Mouse (Mus musculus): ENCODE results near the gene Hand1.
A peak's percentile ranks its signal among the peaks of the same experiment; 100 is the strongest.
"Not testable (repeated sequence)": the region's sequence is repeated elsewhere in the genome, so short reads cannot be mapped to it uniquely, and the experiment has no call there.

The Hand1 gene

GRCm38 (mm10) chr11:57832552-57833201 is at the start of gene Hand1:
Hand1 (minus strand) TSS chr11:57832818.
- DNase-seq = no peak

- no peak for DNase-seq
Observed at GRCm38 (mm10) chr11:57876157-57876556, 43.5 kb upstream of the Hand1 start.

- DNase-seq = peak in 1 of 2 experiments; percentile 23
Observed at GRCm38 (mm10) chr11:57873014-57873413, 40.4 kb upstream of the Hand1 start.

GRCm38 (mm10) chr11:57868753-57869460 is 36.3 kb upstream of the Hand1 start:
- DNase-seq = peak; percentile 11 to 42

- DNase-seq = no peak
Observed at GRCm38 (mm10) chr11:57866466-57866865, 33.8 kb upstream of the Hand1 start.

GRCm38 (mm10) chr11:57864577-57864976 is 32.0 kb upstream of the Hand1 start:
- no peak for DNase-seq

- DNase-seq = no peak
Observed at GRCm38 (mm10) chr11:57862088-57862487, 29.5 kb upstream of the Hand1 start.

- DNase-seq = no peak
Observed at GRCm38 (mm10) chr11:57857709-57858108, 25.1 kb upstream of the Hand1 start.

GRCm38 (mm10) chr11:57853571-57853970 is 21.0 kb upstream of the Hand1 start:
- no peak for DNase-seq

- DNase-seq = no peak
Observed at GRCm38 (mm10) chr11:57850931-57851330, 18.3 kb upstream of the Hand1 start.

- DNase-seq = no peak
Observed at GRCm38 (mm10) chr11:57850298-57850697, 17.7 kb upstream of the Hand1 start.

GRCm38 (mm10) chr11:57847396-57847795 is 14.8 kb upstream of the Hand1 start:
- no peak for DNase-seq

GRCm38 (mm10) chr11:57846421-57847363 is 14.1 kb upstream of the Hand1 start:
- DNase-seq = not testable (repeated sequence)

GRCm38 (mm10) chr11:57841391-57841790 is 8.8 kb upstream of the Hand1 start:
- DNase-seq = no peak

GRCm38 (mm10) chr11:57840986-57841385 is 8.4 kb upstream of the Hand1 start:
- DNase-seq = no peak

- no peak for DNase-seq
Observed at GRCm38 (mm10) chr11:57837861-57838680, 5.5 kb upstream of the Hand1 start.

GRCm38 (mm10) chr11:57836872-57837680 is 4.5 kb upstream of the Hand1 start:
- DNase-seq = no peak

- no peak for DNase-seq
Observed at GRCm38 (mm10) chr11:57836401-57836800, 3.8 kb upstream of the Hand1 start.

- DNase-seq = no peak
Observed at GRCm38 (mm10) chr11:57835931-57836330, 3.3 kb upstream of the Hand1 start.

GRCm38 (mm10) chr11:57835331-57835730 is 2.7 kb upstream of the Hand1 start:
- DNase-seq = no peak

- no peak for DNase-seq
Observed at GRCm38 (mm10) chr11:57834031-57834430, 1.4 kb upstream of the Hand1 start.
